Mouse (Mus musculus) small intestine, adult 2 months (tissue): ENCODE data around the gene Gm10031.

ENCODE experiments used
- CTCF ChIP-seq: fragments of 200-500 bp; IDR thresholded peaks from 2 replicates; pipeline ENCODE4 v1.5.1; 2012; ENCODE audit warnings: low read depth, mild to moderate bottlenecking, control low read depth, inconsistent platforms, low read length, moderate library complexity, mixed read lengths; ENCODE audit not compliant: insufficient replicate concordance, insufficient read length; ENCODE audit errors: extremely low read depth
- POLR2A ChIP-seq: fragments of 200-500 bp; IDR thresholded peaks from 2 replicates; pipeline ENCODE4 v1.6.1; 2012; ENCODE audit warnings: low read depth, mild to moderate bottlenecking, control low read depth, inconsistent platforms, low read length, moderate library complexity

DNA sequence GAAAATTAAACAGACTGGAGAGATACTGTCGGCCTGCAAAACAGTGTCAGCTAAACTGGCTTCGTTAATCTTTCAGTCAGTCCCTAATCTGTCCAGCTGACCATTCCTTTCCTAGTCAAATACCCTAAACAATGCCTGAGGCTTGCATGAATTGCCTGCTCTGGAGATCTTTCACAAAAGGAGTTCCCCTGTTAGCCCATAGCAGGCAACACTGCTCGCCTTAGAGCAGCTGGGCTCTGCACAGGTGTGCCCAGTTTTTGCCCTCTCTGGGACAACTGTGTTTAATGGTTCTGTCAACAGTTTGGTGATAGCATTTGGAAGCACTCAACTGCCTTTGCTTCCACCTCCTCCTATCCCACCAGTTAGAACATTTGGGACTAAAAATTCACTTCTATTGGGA, 49.0 kb upstream of the Gm10031 start:
- TF ChIP-seq POLR2A (no peak), CTCF (no peak)
